Mouse (Mus musculus) heart, embryonic 13.5 days (tissue): ENCODE measurements around the gene Tprg. TPM values are rescaled to one million over a fixed set of nuclear protein-coding genes. Genes with fewer than 3 reads are reported as not detected.

Source experiments
- ATAC-seq: fragments of 200-750 bp; cut with Nextera tagmentation; 2 replicates; pipeline ENCODE4 v1.8.0; 2017; ENCODE audit warnings: moderate TSS enrichment; ENCODE audit not compliant: insufficient number of reproducible peaks, low FRiP score, low TSS enrichment; ENCODE audit errors: extremely low read depth
- H3K27ac ChIP-seq: fragments of 300-500 bp; sonication (generic); replicated peaks from 2 replicates; pipeline ENCODE4 v1.5.1; 2015; ENCODE audit warnings: moderate library complexity, mild to moderate bottlenecking, inconsistent platforms
- H3K27me3 ChIP-seq: fragments of 300-500 bp; sonication (generic); replicated peaks from 2 replicates; pipeline ENCODE4 v1.6.1; 2015; ENCODE audit warnings: mild to moderate bottlenecking, inconsistent platforms
- H3K36me3 ChIP-seq: fragments of 300-500 bp; sonication (generic); 2 replicates; pipeline ENCODE4 v1.6.1; 2015; ENCODE audit warnings: mild to moderate bottlenecking, inconsistent platforms
- H3K4me1 ChIP-seq: fragments of 300-500 bp; sonication (generic); 2 replicates; pipeline ENCODE4 v1.6.1; 2015; ENCODE audit warnings: inconsistent platforms
- H3K4me2 ChIP-seq: fragments of 300-500 bp; sonication (generic); 2 replicates; pipeline ENCODE4 v1.6.1; 2015; ENCODE audit warnings: inconsistent platforms, mild to moderate bottlenecking, moderate library complexity
- H3K4me3 ChIP-seq: fragments of 300-500 bp; sonication (generic); 2 replicates; pipeline ENCODE4 v1.5.1; 2015; ENCODE audit warnings: moderate library complexity, mild to moderate bottlenecking, inconsistent platforms
- H3K9ac ChIP-seq: fragments of 300-500 bp; sonication (generic); 2 replicates; pipeline ENCODE4 v1.6.1; 2015; ENCODE audit warnings: inconsistent platforms, mild to moderate bottlenecking, moderate library complexity
- H3K9me3 ChIP-seq: fragments of 300-500 bp; sonication (generic); 2 replicates; pipeline ENCODE4 v1.6.1; 2016; ENCODE audit warnings: inconsistent platforms
- WGBS: fragments of 180-500 bp; shearing (Covaris S2); methylation state at CpG from one replicate; pipeline ENCODE4 v1.1.7; 2015; ENCODE audit warnings: mixed read lengths; 5-methylcytosine and 5-hydroxymethylcytosine counted together
- polyA plus RNA-seq: library from polyadenylated mRNA; unstranded; fragments of >200 nt; fragmentation: Nextera tagmentation; extraction: Ambion mirVana; gene quantifications from 2 replicates; pipeline ENCODE4 v1.2.1, GENCODE M21; 2015

Gene Tprg
- polyA plus RNA-seq, 1 experiment from 2014 or later = not detected

GRCm38 (mm10) chr16:25335058-25335703 lies 48.6 kb downstream of the Tprg start:
- H3K9me3 ChIP-seq = no peaks in the 10 kb centered on the region
- no peak overlapping the region for H3K4me3 ChIP-seq
- H3K27me3 ChIP-seq = no peaks in the 10 kb centered on the region
- H3K4me1 ChIP-seq = no peaks in the 10 kb centered on the region
- no peak overlapping the region for H3K4me2 ChIP-seq
- ATAC-seq = no peak
- H3K9ac ChIP-seq = no peak overlapping the region
- no peak overlapping the region for H3K27ac ChIP-seq
- 48% methylated on average over 4 of the region's 4 CpGs for WGBS
- no peaks in the 10 kb centered on the region for H3K36me3 ChIP-seq

- Histone ChIP-seq H3K9ac (no peak overlapping the region), H3K36me3 (no peaks in the 10 kb centered on the region), H3K4me1 (peaks cover 6% of the 10 kb centered on the region; the same call in 1 of the 2 replicates), H3K27me3 (no peaks in the 10 kb centered on the region), H3K4me2 (no peak overlapping the region), H3K27ac (no peak overlapping the region), H3K9me3 (no peaks in the 10 kb centered on the region), H3K4me3 (no peak overlapping the region)
- 2% methylated on average over 3 of the region's 3 CpGs for WGBS
- no peak for ATAC-seq
Observed at GRCm38 (mm10) chr16:25349626-25350025, 63.0 kb downstream of the Tprg start.

GRCm38 (mm10) chr16:25367834-25368233 lies 81.2 kb downstream of the Tprg start:
- H3K4me2 ChIP-seq = no peak overlapping the region
- H3K9me3 ChIP-seq = no peaks in the 10 kb centered on the region
- 0 out of 2 replicates have a peak, but pooled peaks cover 3% of the 10 kb centered on the region for H3K27me3 ChIP-seq
- H3K4me3 ChIP-seq = no peak overlapping the region
- H3K9ac ChIP-seq = no peak overlapping the region
- 68% methylated on average over 7 of the region's 7 CpGs for WGBS
- H3K4me1 ChIP-seq = no peaks in the 10 kb centered on the region
- H3K36me3 ChIP-seq = no peaks in the 10 kb centered on the region
- no peak for ATAC-seq
- H3K27ac ChIP-seq = no peak overlapping the region

GRCm38 (mm10) chr16:25369984-25370412 lies 83.4 kb downstream of the Tprg start:
- Histone ChIP-seq H3K36me3 (no peaks in the 10 kb centered on the region), H3K27me3 (peaks cover 3% of the 10 kb centered on the region; the same call in 1 of the 2 replicates), H3K4me2 (no peak overlapping the region), H3K4me3 (no peak overlapping the region), H3K27ac (no peak overlapping the region), H3K9ac (no peak overlapping the region), H3K9me3 (no peaks in the 10 kb centered on the region), H3K4me1 (peaks cover 4% of the 10 kb centered on the region; the same call in 1 of the 2 replicates)
- no peak for ATAC-seq
- 54% methylated on average over 5 of the region's 5 CpGs for WGBS

- Histone ChIP-seq H3K9ac (no peak overlapping the region), H3K27me3 (no peaks in the 10 kb centered on the region; the same call in 1 of the 2 replicates), H3K4me3 (no peak overlapping the region), H3K4me2 (no peak overlapping the region), H3K27ac (no peak overlapping the region), H3K4me1 (peaks cover 8% of the 10 kb centered on the region), H3K36me3 (no peaks in the 10 kb centered on the region), H3K9me3 (no peaks in the 10 kb centered on the region)
- 60% methylated on average over 4 of the region's 4 CpGs for WGBS
- no peak for ATAC-seq
Observed at GRCm38 (mm10) chr16:25374121-25374520, 87.5 kb downstream of the Tprg start.

GRCm38 (mm10) chr16:25374775-25375174 lies 88.2 kb downstream of the Tprg start:
- no peak overlapping the region for H3K9ac ChIP-seq
- H3K4me2 ChIP-seq = no peak overlapping the region
- H3K36me3 ChIP-seq = no peaks in the 10 kb centered on the region
- ATAC-seq = no peak
- H3K4me1 ChIP-seq = peaks cover 8% of the 10 kb centered on the region
- H3K27ac ChIP-seq = no peak overlapping the region
- no peaks in the 10 kb centered on the region for H3K9me3 ChIP-seq
- WGBS = 46% methylated on average over 5 of the region's 5 CpGs
- no peaks in the 10 kb centered on the region; the same call in 1 of the 2 replicates for H3K27me3 ChIP-seq
- H3K4me3 ChIP-seq = no peak overlapping the region

GRCm38 (mm10) chr16:25376720-25377373 lies 90.2 kb downstream of the Tprg start:
- Histone ChIP-seq H3K9ac (no peak overlapping the region), H3K9me3 (no peaks in the 10 kb centered on the region), H3K36me3 (no peaks in the 10 kb centered on the region), H3K4me2 (peak overlapping the region; percentile 27; the same call in 1 of the 2 replicates), H3K4me1 (peaks cover 8% of the 10 kb centered on the region), H3K4me3 (no peak overlapping the region), H3K27me3 (no peaks in the 10 kb centered on the region; the same call in 1 of the 2 replicates), H3K27ac (no peak overlapping the region)
- WGBS = 28% methylated on average over 14 of the region's 14 CpGs
- ATAC-seq = no peak

- H3K27me3 ChIP-seq = no peaks in the 10 kb centered on the region; the same call in 1 of the 2 replicates
- H3K9me3 ChIP-seq = no peaks in the 10 kb centered on the region
- H3K4me2 ChIP-seq = no peak overlapping the region
- 57% methylated on average over 4 of the region's 4 CpGs for WGBS
- no peak overlapping the region for H3K9ac ChIP-seq
- no peak overlapping the region for H3K27ac ChIP-seq
- H3K36me3 ChIP-seq = no peaks in the 10 kb centered on the region
- ATAC-seq = no peak
- no peak overlapping the region for H3K4me3 ChIP-seq
- peaks cover 8% of the 10 kb centered on the region for H3K4me1 ChIP-seq
Observed at GRCm38 (mm10) chr16:25377695-25378094, 91.1 kb downstream of the Tprg start.

- ATAC-seq = no peak
- 64% methylated on average over 6 of the region's 6 CpGs for WGBS
- no peaks in the 10 kb centered on the region for H3K27me3 ChIP-seq
- H3K4me3 ChIP-seq = no peak overlapping the region
- H3K27ac ChIP-seq = no peak overlapping the region
- no peak overlapping the region for H3K4me2 ChIP-seq
- H3K36me3 ChIP-seq = no peaks in the 10 kb centered on the region
- H3K9ac ChIP-seq = no peak overlapping the region
- H3K9me3 ChIP-seq = no peaks in the 10 kb centered on the region
- peaks cover 9% of the 10 kb centered on the region for H3K4me1 ChIP-seq
Observed at GRCm38 (mm10) chr16:25385498-25386192, 99.0 kb downstream of the Tprg start.

- H3K27ac ChIP-seq = no peak overlapping the region
- no peaks in the 10 kb centered on the region for H3K9me3 ChIP-seq
- no peak overlapping the region for H3K9ac ChIP-seq
- no peaks in the 10 kb centered on the region for H3K27me3 ChIP-seq
- H3K4me1 ChIP-seq = no peaks in the 10 kb centered on the region
- no peak overlapping the region for H3K4me2 ChIP-seq
- no peak overlapping the region for H3K4me3 ChIP-seq
- 36% methylated on average over 1 of the region's 1 CpGs for WGBS
- H3K36me3 ChIP-seq = no peaks in the 10 kb centered on the region
- ATAC-seq = no peak
Observed at GRCm38 (mm10) chr16:25394676-25395075, 108.1 kb downstream of the Tprg start.

- H3K36me3 ChIP-seq = no peaks in the 10 kb centered on the region
- no peak overlapping the region for H3K4me3 ChIP-seq
- no peaks in the 10 kb centered on the region for H3K27me3 ChIP-seq
- WGBS = 56% methylated on average over 6 of the region's 6 CpGs
- no peak overlapping the region for H3K4me2 ChIP-seq
- no peaks in the 10 kb centered on the region for H3K9me3 ChIP-seq
- no peak overlapping the region for H3K9ac ChIP-seq
- no peak overlapping the region for H3K27ac ChIP-seq
- peaks cover 18% of the 10 kb centered on the region for H3K4me1 ChIP-seq
- no peak for ATAC-seq
Observed at GRCm38 (mm10) chr16:25404156-25404555, 117.5 kb downstream of the Tprg start.
